In the genomic region with DNA sequence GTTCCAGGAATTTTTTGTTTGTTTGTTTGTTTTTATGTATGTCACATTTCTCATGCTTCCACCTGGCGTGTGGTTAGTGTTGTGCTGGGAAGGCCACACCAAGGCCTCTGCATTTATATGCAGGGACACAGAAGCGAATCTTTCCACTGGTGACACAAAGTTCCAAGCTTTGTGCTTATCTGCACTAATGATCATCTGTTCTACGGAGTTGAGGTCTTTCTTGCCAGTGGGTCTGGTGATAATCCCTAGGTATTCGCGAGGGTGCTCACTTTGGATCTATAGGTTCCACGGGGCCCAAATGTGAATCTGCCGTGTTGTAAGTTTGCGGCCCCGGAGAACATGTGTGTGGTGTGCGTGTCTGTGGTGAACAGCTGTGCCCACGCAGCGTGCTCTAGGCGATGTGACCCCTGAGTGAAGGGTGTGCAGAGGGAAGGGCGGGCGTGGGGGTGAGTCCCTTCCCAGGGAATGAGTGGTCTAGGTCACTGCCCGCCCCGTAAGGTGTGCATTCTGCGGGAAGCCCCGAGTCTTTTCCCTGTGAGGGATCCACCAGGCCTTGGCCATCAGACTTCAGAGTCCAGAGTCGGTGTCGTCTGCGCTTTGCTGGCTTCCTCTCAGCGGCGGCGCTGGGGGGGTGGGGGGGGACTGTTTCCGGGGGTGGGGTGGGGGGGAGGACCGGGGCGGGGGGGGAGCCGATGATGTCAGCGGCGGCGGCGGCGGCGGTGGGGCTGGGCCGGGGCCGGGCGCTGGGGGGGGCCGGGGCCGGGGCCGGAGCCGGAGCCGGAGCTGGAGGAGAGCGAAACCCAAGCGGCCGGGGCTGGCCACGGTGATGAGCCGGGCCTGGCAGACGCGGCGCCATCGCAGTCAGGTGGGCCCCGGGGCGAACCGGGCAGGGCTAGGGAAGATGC, we compare ENCODE assay signal across 8 mouse cellular contexts. TPM values are rescaled to one million over a fixed set of nuclear protein-coding genes. Genes with fewer than 3 reads are reported as not detected.
DNase-seq lines count a peak whose midpoint lies in the region; ATAC-seq and TF ChIP-seq lines count a peak whose summit lies in the region.

Zbtb4 (plus strand) TSS at position 692 of the 905 bp plus-strand sequence.

- H3K27me3 ChIP-seq in CH12.LX (replicated peaks): peaks cover 4% of the 10 kb centered on the region
- H3K27me3 ChIP-seq in embryonic facial prominence, embryonic 12.5 days: no peaks in the 10 kb centered on the region
- no peaks in the 10 kb centered on the region for H3K27me3 ChIP-seq in heart, embryonic 13.5 days (replicated peaks)
- H3K27me3 ChIP-seq in kidney, embryonic 16.5 days (ENCODE audit: insufficient read depth, low read length): no peaks in the 10 kb centered on the region
- H3K27me3 ChIP-seq in liver, embryonic 14.5 days (ENCODE audit: control insufficient read depth, insufficient read depth, low read length): no peaks in the 10 kb centered on the region
- no peaks in the 10 kb centered on the region for H3K27me3 ChIP-seq in neural tube, embryonic 11.5 days (ENCODE audit: control insufficient read depth, insufficient read depth, low read length)

- WGBS in embryonic facial prominence, embryonic 12.5 days: 18% methylated on average over 44 of the region's 55 CpGs
- 21% methylated on average over 34 of the region's 55 CpGs for WGBS in heart, embryonic 13.5 days
- 21% methylated on average over 32 of the region's 55 CpGs for WGBS in kidney, embryonic 16.5 days
- WGBS in liver, embryonic 14.5 days (ENCODE audit: insufficient replicate concordance): 21% methylated on average over 49 of the region's 55 CpGs
- 27% methylated on average over 35 of the region's 55 CpGs for WGBS in neural tube, embryonic 11.5 days

- TF ChIP-seq EP300 in CH12.LX (IDR thresholded peaks at IDR 0.05; ENCODE audit: low read length): no peak
- TF ChIP-seq EP300 in liver, embryonic 14.5 days (IDR thresholded peaks at IDR 0.05; ENCODE audit: low read depth): no peak

- no peak for DNase-seq in CH12.LX (ENCODE audit: extremely low read depth)
- DNase-seq in adrenal gland, adult 18-20 months (ENCODE audit: low spot score in 2 of 2): peak; percentile 44 to 55
- DNase-seq in liver, embryonic 14.5 days (ENCODE audit: low read depth in 3 of 3, low spot score in 3 of 3): no peak
- peak; percentile 29 for DNase-seq in neural tube, embryonic 11.5 days (ENCODE audit: low spot score)
- peak; percentile 71 for DNase-seq in thymus, postnatal 4 days

- H3K79me2 ChIP-seq in CH12.LX (replicated peaks; ENCODE audit: control insufficient read depth, extremely low read depth, insufficient read depth, poor library complexity, severe bottlenecking): no peaks in the 10 kb centered on the region; the same call in 1 of the 2 replicates

- peak within 1 kb of the TSS; percentile 92 for H3K9ac ChIP-seq in CH12.LX (ENCODE audit: insufficient read depth, low read depth)
- H3K9ac ChIP-seq in embryonic facial prominence, embryonic 12.5 days: peak within 1 kb of the TSS; percentile 95
- H3K9ac ChIP-seq in heart, embryonic 13.5 days: peak within 1 kb of the TSS; percentile 97
- peak within 1 kb of the TSS; percentile 96 for H3K9ac ChIP-seq in kidney, embryonic 16.5 days (replicated peaks; ENCODE audit: low read length)
- H3K9ac ChIP-seq in liver, embryonic 14.5 days (replicated peaks): peak within 1 kb of the TSS; percentile 78
- peak within 1 kb of the TSS; percentile 89 for H3K9ac ChIP-seq in neural tube, embryonic 11.5 days (ENCODE audit: low read length)

- no peak within 1 kb of the TSS for H3K27ac ChIP-seq in CH12.LX (ENCODE audit: insufficient read depth, low read depth)
- peak within 1 kb of the TSS; percentile 84 for H3K27ac ChIP-seq in embryonic facial prominence, embryonic 12.5 days
- peak within 1 kb of the TSS; percentile 87 for H3K27ac ChIP-seq in heart, embryonic 13.5 days (replicated peaks)
- peak within 1 kb of the TSS; percentile 90 for H3K27ac ChIP-seq in kidney, embryonic 16.5 days (ENCODE audit: low read length)
- peak within 1 kb of the TSS; percentile 29 for H3K27ac ChIP-seq in liver, embryonic 14.5 days
- H3K27ac ChIP-seq in neural tube, embryonic 11.5 days (ENCODE audit: low read depth, low read length): peak within 1 kb of the TSS; percentile 56

- H3K9me3 ChIP-seq in CH12.LX (replicated peaks; ENCODE audit: low read length): no peaks in the 10 kb centered on the region
- H3K9me3 ChIP-seq in embryonic facial prominence, embryonic 12.5 days: no peaks in the 10 kb centered on the region
- no peaks in the 10 kb centered on the region for H3K9me3 ChIP-seq in heart, embryonic 13.5 days
- no peaks in the 10 kb centered on the region for H3K9me3 ChIP-seq in kidney, embryonic 16.5 days (ENCODE audit: low read length)
- H3K9me3 ChIP-seq in liver, embryonic 14.5 days (ENCODE audit: control insufficient read depth, low read length): no peaks in the 10 kb centered on the region
- H3K9me3 ChIP-seq in neural tube, embryonic 11.5 days (ENCODE audit: control insufficient read depth, low read length): no peaks in the 10 kb centered on the region

- in situ Hi-C loops in CH12.LX (cut with MboI; ENCODE audit: low pct_ligation_motif_present, low pct_unique_long_range_greater_than_20kb, low sequenced_read_pairs): no loop called here

- ATAC-seq in embryonic facial prominence, embryonic 12.5 days (ENCODE audit: insufficient number of reproducible peaks, insufficient read depth, low FRiP score, low TSS enrichment): peak; percentile 37; the same call in 1 of the 2 replicates
- peak; percentile 62 for ATAC-seq in heart, embryonic 13.5 days (ENCODE audit: extremely low read depth, insufficient number of reproducible peaks, low FRiP score, low TSS enrichment)
- peak; percentile 63 for ATAC-seq in kidney, embryonic 16.5 days (ENCODE audit: low FRiP score, low TSS enrichment)
- ATAC-seq in liver, embryonic 14.5 days (ENCODE audit: insufficient read depth): peak; percentile 50
- peak; percentile 48 for ATAC-seq in neural tube, embryonic 11.5 days (ENCODE audit: insufficient read depth, low FRiP score, low TSS enrichment)

- dilution Hi-C loops in CH12.LX (cut with MboI; ENCODE audit: extremely low pct_ligation_motif_present, extremely low pct_unique_long_range_greater_than_20kb, low sequenced_read_pairs): no loop called here

- TF ChIP-seq RAD21 in CH12.LX (IDR thresholded peaks at IDR 0.05; ENCODE audit: low read depth, low read length): no peak

- TF ChIP-seq CTCF in CH12.LX (conservative IDR thresholded peaks at IDR 0.05 in 1 of 2, IDR thresholded peaks at IDR 0.05 in 1 of 2; ENCODE audit: low read depth in 2 of 2, low read length in 2 of 2): no peak
- no peak for TF ChIP-seq CTCF in liver, embryonic 14.5 days (IDR thresholded peaks at IDR 0.05; ENCODE audit: low read depth)

- peak; percentile 65 for TF ChIP-seq POLR2A in CH12.LX (IDR thresholded peaks at IDR 0.05; ENCODE audit: low read depth, low read length)

- peaks cover 17 to 23% of the 10 kb centered on the region in 2 experiments for H3K4me1 ChIP-seq in CH12.LX (ENCODE audit: control insufficient read depth in 1 of 2, insufficient read depth in 2 of 2)
- peaks cover 16% of the 10 kb centered on the region for H3K4me1 ChIP-seq in embryonic facial prominence, embryonic 12.5 days
- H3K4me1 ChIP-seq in heart, embryonic 13.5 days: peaks cover 39% of the 10 kb centered on the region
- H3K4me1 ChIP-seq in kidney, embryonic 16.5 days (ENCODE audit: insufficient read depth, low read length): peaks cover 24% of the 10 kb centered on the region
- H3K4me1 ChIP-seq in liver, embryonic 14.5 days (replicated peaks; ENCODE audit: control insufficient read depth in 2 of 2, insufficient read depth in 2 of 2, low read length in 1 of 2): peaks cover 3 to 13% of the 10 kb centered on the region in 2 experiments
- H3K4me1 ChIP-seq in neural tube, embryonic 11.5 days (ENCODE audit: control insufficient read depth, insufficient read depth, low read length): peaks cover 2% of the 10 kb centered on the region

- H3K4me2 ChIP-seq in CH12.LX (ENCODE audit: insufficient read depth, low read depth, poor library complexity, severe bottlenecking): peak within 1 kb of the TSS; percentile 44
- peak within 1 kb of the TSS; percentile 72 for H3K4me2 ChIP-seq in embryonic facial prominence, embryonic 12.5 days (replicated peaks)
- H3K4me2 ChIP-seq in heart, embryonic 13.5 days: peak within 1 kb of the TSS; percentile 69
- peak within 1 kb of the TSS; percentile 69 for H3K4me2 ChIP-seq in kidney, embryonic 16.5 days (replicated peaks; ENCODE audit: low read depth, low read length)
- peak within 1 kb of the TSS; percentile 94 for H3K4me2 ChIP-seq in liver, embryonic 14.5 days (ENCODE audit: low read depth)
- H3K4me2 ChIP-seq in neural tube, embryonic 11.5 days (ENCODE audit: low read depth): peak within 1 kb of the TSS; percentile 89

- peak within 1 kb of the TSS; percentile 69 to 81 (median 72) for H3K4me3 ChIP-seq in CH12.LX (replicated peaks in 1 of 3; ENCODE audit: low read depth in 2 of 3, low read length in 2 of 3, poor library complexity in 1 of 3)
- peak within 1 kb of the TSS; percentile 93 for H3K4me3 ChIP-seq in embryonic facial prominence, embryonic 12.5 days
- H3K4me3 ChIP-seq in heart, embryonic 13.5 days: peak within 1 kb of the TSS; percentile 72
- peak within 1 kb of the TSS; percentile 90 for H3K4me3 ChIP-seq in kidney, embryonic 16.5 days (ENCODE audit: low read length)
- peak within 1 kb of the TSS; percentile 68 to 75 for H3K4me3 ChIP-seq in liver, embryonic 14.5 days (ENCODE audit: insufficient read depth in 1 of 2, low read depth in 2 of 2, low read length in 2 of 2)
- H3K4me3 ChIP-seq in neural tube, embryonic 11.5 days (ENCODE audit: low read depth, low read length): peak within 1 kb of the TSS; percentile 80

- H3K36me3 ChIP-seq in CH12.LX (replicated peaks in 1 of 2; ENCODE audit: control insufficient read depth in 1 of 2, insufficient read depth in 1 of 2, low read length in 1 of 2): no peaks in the 10 kb centered on the region
- no peaks in the 10 kb centered on the region for H3K36me3 ChIP-seq in embryonic facial prominence, embryonic 12.5 days
- peaks cover 6% of the 10 kb centered on the region; the same call in 1 of the 2 replicates for H3K36me3 ChIP-seq in heart, embryonic 13.5 days
- H3K36me3 ChIP-seq in kidney, embryonic 16.5 days (ENCODE audit: insufficient read depth, low read length): no peaks in the 10 kb centered on the region
- no peaks in the 10 kb centered on the region for H3K36me3 ChIP-seq in liver, embryonic 14.5 days (replicated peaks; ENCODE audit: control insufficient read depth, insufficient read depth, low read depth)
- no peaks in the 10 kb centered on the region for H3K36me3 ChIP-seq in neural tube, embryonic 11.5 days (ENCODE audit: control insufficient read depth, insufficient read depth, low read length)

RNA-seq across cellular contexts. Expression of gene Zbtb4, which starts in this region (rescaled TPM):
- total RNA-seq in CH12.LX (2012; rRNA removed) (3.4 TPM in 2 replicates), CH12.LX (2014; rRNA removed) (0.75 and 0.77 TPM in 2 replicates)
- 2.3 and 3.0 TPM in 2 replicates for polyA plus RNA-seq in CH12.LX (2012; ENCODE audit: insufficient read length, low read depth)
- total RNA-seq in adrenal gland, adult 18-20 months (2021): 10 to 100 TPM; 48.2 to 71.4 TPM
- polyA plus RNA-seq in embryonic facial prominence, embryonic 12.5 days (2016; fragmentation: Nextera tagmentation; extraction: Ambion mirVana): 2.1 and 2.4 TPM in 2 replicates
- polyA plus RNA-seq in heart, embryonic 13.5 days (2015; fragmentation: Nextera tagmentation; extraction: Ambion mirVana): 2.7 and 3.1 TPM in 2 replicates
- polyA plus RNA-seq in kidney, embryonic 16.5 days (2015; fragmentation: Nextera tagmentation; extraction: Ambion mirVana): 2.9 TPM in 2 replicates
- 1.4 and 1.5 TPM in 2 replicates for polyA plus RNA-seq in liver, embryonic 14.5 days (2012; rRNA removed)
- 0.45 and 0.58 TPM in 2 replicates for polyA plus RNA-seq in liver, embryonic 14.5 days (2014; fragmentation: Nextera tagmentation; extraction: Ambion mirVana)
- polyA plus RNA-seq in neural tube, embryonic 11.5 days (2014; fragmentation: Nextera tagmentation; extraction: Ambion mirVana): 0.99 and 1.3 TPM in 2 replicates

Comparison
In these comparisons a context has a peak if more than half of its experiments do, and no peak if none do; other contexts are left out.
1. RNA of gene Zbtb4 (total RNA-seq): 48.2 to 71.4 TPM in adrenal gland, adult 18-20 months; 0.75 to 3.4 TPM in CH12.LX; every median in the first group is over 10 times any median in the second.
2. DNase-seq: peak in adrenal gland, adult 18-20 months (2 of 2), neural tube, embryonic 11.5 days (single experiment) and thymus, postnatal 4 days (single experiment); none in CH12.LX (single experiment) and liver, embryonic 14.5 days (0 of 3).
3. H3K4me2 ChIP-seq: peak in every context shown above with its lines; median percentile 94 in liver, embryonic 14.5 days; 89 in neural tube, embryonic 11.5 days; 72 in embryonic facial prominence, embryonic 12.5 days; 69 in heart, embryonic 13.5 days; 69 in kidney, embryonic 16.5 days; 44 in CH12.LX.
4. Peak in every context shown above with its lines, with median percentiles within 50 percentile points of each other: H3K4me3 ChIP-seq, H3K9ac ChIP-seq and ATAC-seq.